Mouse (Mus musculus): Measurements from ENCODE around the gene Fam122a. TPM values are rescaled to one million over a fixed set of nuclear protein-coding genes. Genes with fewer than 3 reads are reported as not detected.

Gene Fam122a
- total RNA-seq, 2 experiments from 2014 or later = 26.5 to 29.4 TPM

DNA sequence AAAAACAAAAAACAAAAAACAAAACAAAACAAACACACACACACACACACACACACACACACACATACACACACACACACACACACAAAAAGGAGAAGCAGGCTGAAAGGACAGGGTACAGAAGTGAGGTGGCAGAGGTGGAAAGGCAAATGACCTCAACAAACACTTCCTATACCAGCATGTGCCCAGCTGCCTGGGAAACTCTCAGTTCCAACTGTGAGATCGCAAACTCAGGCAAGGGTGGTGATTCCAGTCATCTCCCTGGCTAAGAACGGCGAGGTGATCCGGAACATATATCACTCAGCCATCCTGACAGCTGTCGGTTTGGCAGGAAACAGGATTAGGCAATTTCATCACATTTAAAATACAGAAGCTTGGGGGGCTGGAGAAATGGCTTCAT is 44.7 kb downstream of the Fam122a start:
- no peak for DNase-seq

DNA sequence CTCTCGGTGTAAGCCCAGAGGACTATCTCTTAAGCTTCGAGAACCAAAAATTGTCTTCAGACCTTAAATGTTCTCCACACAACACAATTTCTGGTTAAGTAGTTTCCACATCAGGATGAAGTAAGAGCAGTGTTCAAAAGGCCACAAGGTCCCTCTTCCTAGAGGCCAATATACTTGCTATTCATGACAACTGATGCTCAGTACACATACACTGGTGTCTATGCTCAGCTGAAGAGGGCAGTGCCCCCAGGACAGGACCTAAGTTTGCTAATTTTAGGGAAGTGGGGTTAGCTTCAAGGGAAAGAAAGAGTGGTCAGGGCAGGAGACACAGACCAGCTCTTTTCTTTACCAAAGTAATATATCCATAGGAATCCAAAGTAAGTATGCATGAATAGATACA is 45.8 kb downstream of the Fam122a start:
- no peak for DNase-seq

GRCm38 (mm10) chr19:24428011-24428410 is 49.1 kb downstream of the Fam122a start:
- no peak for DNase-seq

DNA sequence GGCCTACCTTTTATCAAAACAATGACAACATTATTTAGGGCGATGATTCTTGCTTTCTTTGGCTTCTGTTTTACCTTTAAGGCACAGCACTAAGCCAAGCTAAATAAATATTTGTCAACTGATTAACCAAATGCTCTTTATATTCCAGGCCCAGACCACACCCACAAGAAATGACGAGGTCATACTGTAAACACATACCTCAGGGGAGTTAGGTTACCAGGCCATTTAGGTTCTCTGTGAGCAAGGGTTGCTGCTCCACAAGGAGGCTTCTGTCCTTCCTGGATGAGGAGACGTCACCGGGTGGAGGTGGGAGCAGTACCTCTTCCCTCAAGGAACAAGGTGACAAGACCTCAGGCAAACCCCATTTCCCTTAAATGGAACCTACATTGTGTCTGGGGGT is 49.9 kb downstream of the Fam122a start:
- DNase-seq = no peak

- no peak for DNase-seq
These were observed 50.4 kb downstream of the Fam122a start for GRCm38 (mm10) chr19:24426759-24427181.

Other genes starting within 250 kb of the Fam122a start
- 10 to 100 TPM; 18.0 to 22.1 TPM for gene Fxn, start 196.8 kb downstream of the Fam122a start, total RNA-seq (2021)
- 10 to 100 TPM; 18.8 to 20.0 TPM for gene Pip5k1b, start 78.5 kb upstream of the Fam122a start, total RNA-seq (2021)
- gene Tmem252, start 196.7 kb upstream of the Fam122a start, total RNA-seq (2021) = under 1 TPM; 0.24 to 0.51 TPM